Mouse (Mus musculus): ENCODE data around the gene Vash2.

- TF ChIP-seq CTCF (IDR thresholded peaks at IDR 0.05; ENCODE audit: insufficient read depth, low read depth, low read length) (no peak), POLR2A (IDR thresholded peaks at IDR 0.05; ENCODE audit: insufficient read depth, low read depth, low read length) (no peak)
Measured at GRCm38 (mm10) chr1:191002201-191002600, 23.1 kb upstream of the Vash2 start.
